Mouse (Mus musculus) C2C12 (cell line): ENCODE measurements around the gene Lmx1a.

Source experiments
- CEBPB ChIP-seq: IDR thresholded peaks from one replicate; pipeline ENCODE4 v1.6.1; 2011; ENCODE audit warnings: low read depth, mild to moderate bottlenecking, control low read depth, moderate library complexity
- CTCF ChIP-seq: IDR thresholded peaks from one replicate; pipeline ENCODE4 v1.5.1; 2011; ENCODE audit not compliant: control insufficient read depth, insufficient read depth, insufficient read length
- FOSL1 ChIP-seq: IDR thresholded peaks from one replicate; pipeline ENCODE4 v1.8.0; 2011; ENCODE audit warnings: mild to moderate bottlenecking, low read length; ENCODE audit not compliant: poor library complexity, insufficient read depth, severe bottlenecking
- MAX ChIP-seq: IDR thresholded peaks from one replicate; pipeline ENCODE4 v1.6.1; 2011; ENCODE audit warnings: mild to moderate bottlenecking, control low read depth
- MYOD1 ChIP-seq: IDR thresholded peaks from one replicate; pipeline ENCODE4 v1.6.1; 2011; ENCODE audit warnings: low read depth; ENCODE audit not compliant: control insufficient read depth, insufficient read length
- MYOG ChIP-seq: IDR thresholded peaks from one replicate; pipeline ENCODE4 v1.6.1; 2011; ENCODE audit not compliant: control insufficient read depth, insufficient read length; ENCODE audit errors: extremely low read depth
- USF1 ChIP-seq: IDR thresholded peaks from one replicate; pipeline ENCODE4 v1.6.1; 2011; ENCODE audit warnings: low read depth, mild to moderate bottlenecking, control low read depth, moderate library complexity

- no peak for TF ChIP-seq CTCF
- TF ChIP-seq MAX: no peak
- no peak for TF ChIP-seq FOSL1
- TF ChIP-seq MYOG: no peak
- TF ChIP-seq USF1: no peak
- TF ChIP-seq MYOD1: no peak
- no peak for TF ChIP-seq CEBPB
Observed at GRCm38 (mm10) chr1:167878354-167878753, 189.3 kb downstream of the Lmx1a start.
